Mouse (Mus musculus) neutrophil, adult 83 days (primary cell): Measurements from ENCODE around the gene Rras. TPM values are rescaled to one million over a fixed set of nuclear protein-coding genes. Genes with fewer than 3 reads are reported as not detected.

Experiments
- total RNA-seq, 2 experiments: library from RNA; stranded (reverse); gene quantifications; one replicate each; pipeline ENCODE4 v1.2.4; 2023

Rras gene
- 10 to 100 TPM; 14.9 to 17.0 TPM for total RNA-seq

GRCm38 (mm10) chr7:45017242-45018061, at the start of gene Rras:
TSS of gene Rras (plus strand) at chr7:45017961.

GRCm38 (mm10) chr7:44974383-44975116, 43.2 kb upstream of the Rras start, which contains the start of gene Cpt1c:
TSS of gene Cpt1c (minus strand) at chr7:44974851.

GRCm38 (mm10) chr7:44986192-44986878, 31.4 kb upstream of the Rras start, which contains the start of gene Prmt1:
TSS of gene Prmt1 (minus strand) at chr7:44986568.

GRCm38 (mm10) chr7:44997231-44997939, 20.4 kb upstream of the Rras start, which contains the start of gene Irf3:
TSS of gene Irf3 (plus strand) at chr7:44997648.

GRCm38 (mm10) chr7:44998501-44998955, 19.2 kb upstream of the Rras start, which contains the start of gene Bcl2l12:
TSS of gene Bcl2l12 (minus strand) at chr7:44998712.

GRCm38 (mm10) chr7:45015957-45016612, 1.7 kb upstream of the Rras start, which contains the start of gene Scaf1:
TSS of gene Scaf1 (minus strand) at chr7:45016363.

GRCm38 (mm10) chr7:45052862-45053116, 35.0 kb downstream of the Rras start, which contains the start of gene Prr12:
TSS of gene Prr12 (minus strand) at chr7:45052881.

GRCm38 (mm10) chr7:45062239-45062835, 44.6 kb downstream of the Rras start, which contains the start of the genes Nosip and Prrg2:
TSS of gene Nosip (plus strand) at chr7:45062429.
TSS of gene Prrg2 (minus strand) at chr7:45062677.

Other genes starting within 250 kb of the Rras start
- gene Nup62, start 201.9 kb upstream of the Rras start, total RNA-seq, result 10 to 100 TPM; 44.3 to 53.6 TPM
- 1 to 10 TPM; 1.5 to 1.7 TPM for gene Il4i1, start 201.6 kb upstream of the Rras start, total RNA-seq
- 1 to 10 TPM; 5.6 to 6.6 TPM for gene Atf5, start 201.3 kb upstream of the Rras start, total RNA-seq
- 10 to 100 TPM; 13.9 to 17.4 TPM for gene Akt1s1, start 169.0 kb upstream of the Rras start, total RNA-seq
- 10 to 100 TPM; 33.5 to 33.6 TPM for gene Tbc1d17, start 168.9 kb upstream of the Rras start, total RNA-seq
- gene Pnkp, start 160.8 kb upstream of the Rras start, total RNA-seq, result 100 to 1,000 TPM; 379 to 392 TPM
- gene Ptov1, start 148.2 kb upstream of the Rras start, total RNA-seq, result 10 to 100 TPM; 33.3 to 35.2 TPM
- gene Med25, start 125.2 kb upstream of the Rras start, total RNA-seq, result 10 to 100 TPM; 36.7 to 44.1 TPM
- gene Fuz, start 121.9 kb upstream of the Rras start, total RNA-seq, result 1 to 10 TPM; 5.7 to 7.4 TPM
- gene Ap2a1, start 88.5 kb upstream of the Rras start, total RNA-seq, result 10 to 100 TPM; 70.1 to 74.6 TPM
- not detected for gene Tsks, start 74.8 kb upstream of the Rras start, total RNA-seq
- under 1 TPM; 0.53 to 0.85 TPM for gene Cpt1c, start 43.1 kb upstream of the Rras start, total RNA-seq
- gene Prmt1, start 31.4 kb upstream of the Rras start, total RNA-seq, result 10 to 100 TPM; 74.9 to 80.6 TPM
- gene Irf3, start 20.3 kb upstream of the Rras start, total RNA-seq, result 10 to 100 TPM; 63.0 to 71.9 TPM
- 10 to 100 TPM in 1 of 2 experiments, 1 to 10 TPM in 1; 8.8 to 18.8 TPM for gene Bcl2l12, start 19.2 kb upstream of the Rras start, total RNA-seq
- 10 to 100 TPM; 61.1 to 62.1 TPM for gene Scaf1, start 1.6 kb upstream of the Rras start, total RNA-seq
- 10 to 100 TPM; 22.3 to 25.8 TPM for gene Prr12, start 34.9 kb downstream of the Rras start, total RNA-seq
- 10 to 100 TPM; 29.1 to 38.1 TPM for gene Nosip, start 44.5 kb downstream of the Rras start, total RNA-seq
- gene Prrg2, start 44.7 kb downstream of the Rras start, total RNA-seq, result 10 to 100 TPM; 17.4 to 19.6 TPM
- 1 to 10 TPM; 3.0 to 3.1 TPM for gene Rcn3, start 74.3 kb downstream of the Rras start, total RNA-seq
- gene Fcgrt, start 85.9 kb downstream of the Rras start, total RNA-seq, result 10 to 100 TPM; 19.0 to 24.9 TPM
- 1,000 to 10,000 TPM; 1,010 to 1,023 TPM for gene Rps11, start 106.5 kb downstream of the Rras start, total RNA-seq
- 1,000 to 10,000 TPM; 1,046 to 1,214 TPM for gene Rpl13a, start 110.8 kb downstream of the Rras start, total RNA-seq
- not detected for gene Gm45713, start 118.3 kb downstream of the Rras start, total RNA-seq
- 10 to 100 TPM; 22.2 to 29.2 TPM for gene Flt3l, start 118.5 kb downstream of the Rras start, total RNA-seq
- gene Pih1d1, start 136.3 kb downstream of the Rras start, total RNA-seq, result 10 to 100 TPM; 46.2 to 47.4 TPM
- 10 to 100 TPM; 82.4 to 96.0 TPM for gene Aldh16a1, start 136.6 kb downstream of the Rras start, total RNA-seq
- not detected for gene Slc17a7, start 146.0 kb downstream of the Rras start, total RNA-seq
- gene Gfy, start 161.6 kb downstream of the Rras start, total RNA-seq, result not detected
- gene Pth2, start 163.0 kb downstream of the Rras start, total RNA-seq, result not detected
- not detected for gene Ccdc155, start 186.9 kb downstream of the Rras start, total RNA-seq
- gene Dkkl1, start 194.2 kb downstream of the Rras start, total RNA-seq, result 1 to 10 TPM; 1.0 to 1.3 TPM
- not detected for gene Tead2, start 197.8 kb downstream of the Rras start, total RNA-seq
- gene Cd37, start 221.2 kb downstream of the Rras start, total RNA-seq, result 100 to 1,000 TPM; 297 to 345 TPM
- gene Slc6a16, start 223.1 kb downstream of the Rras start, total RNA-seq, result under 1 TPM; 0.57 to 0.59 TPM